Mouse (Mus musculus): ENCODE measurements around the gene Usp44.
"Not testable (repeated sequence)": the region's sequence is repeated elsewhere in the genome, so short reads cannot be mapped to it uniquely, and the experiment has no call there.

The Usp44 gene

GRCm38 (mm10) chr10:93830931-93831729 lies at the start of gene Usp44:
Usp44 (plus strand) TSS chr10:93831555.
- DNase-seq = no peak

GRCm38 (mm10) chr10:93783216-93784013 lies 47.9 kb upstream of the Usp44 start:
- DNase-seq = no peak

GRCm38 (mm10) chr10:93799711-93800362 lies 31.5 kb upstream of the Usp44 start:
- no peak for DNase-seq

GRCm38 (mm10) chr10:93800363-93800722 lies 31.0 kb upstream of the Usp44 start:
- no peak for DNase-seq

GRCm38 (mm10) chr10:93800895-93801294 lies 30.5 kb upstream of the Usp44 start:
- DNase-seq = no peak

GRCm38 (mm10) chr10:93803199-93803598 lies 28.2 kb upstream of the Usp44 start:
- DNase-seq = no peak

GRCm38 (mm10) chr10:93809438-93809837 lies 21.9 kb upstream of the Usp44 start:
- not testable (repeated sequence) for DNase-seq

- peak; percentile 58 to 72 for DNase-seq
Observed at GRCm38 (mm10) chr10:93810590-93811185, 20.7 kb upstream of the Usp44 start.

- peak in 1 of 2 experiments; percentile 19 for DNase-seq
Observed at GRCm38 (mm10) chr10:93812098-93812497, 19.3 kb upstream of the Usp44 start.

GRCm38 (mm10) chr10:93812774-93813415 lies 18.5 kb upstream of the Usp44 start:
- peak; percentile 85 to 94 for DNase-seq

GRCm38 (mm10) chr10:93813755-93814154 lies 17.6 kb upstream of the Usp44 start:
- DNase-seq = peak in 1 of 2 experiments; percentile 28

- peak; percentile 62 to 91 for DNase-seq
Observed at GRCm38 (mm10) chr10:93818661-93819060, 12.7 kb upstream of the Usp44 start.

- no peak for DNase-seq
Observed at GRCm38 (mm10) chr10:93829898-93830831, 1.2 kb upstream of the Usp44 start.

- no peak for DNase-seq
Observed at GRCm38 (mm10) chr10:93831730-93832574, 597 bp downstream of the Usp44 start.

GRCm38 (mm10) chr10:93832811-93833210 lies 1.5 kb downstream of the Usp44 start:
- DNase-seq = no peak

GRCm38 (mm10) chr10:93833370-93833698 lies 2.0 kb downstream of the Usp44 start:
- DNase-seq = no peak

GRCm38 (mm10) chr10:93833699-93834393 lies 2.5 kb downstream of the Usp44 start:
- DNase-seq = peak; percentile 62 to 74

GRCm38 (mm10) chr10:93834394-93834745 lies 3.0 kb downstream of the Usp44 start:
- DNase-seq = no peak

- DNase-seq = not testable (repeated sequence)
Observed at GRCm38 (mm10) chr10:93835115-93835514, 3.8 kb downstream of the Usp44 start.

GRCm38 (mm10) chr10:93846706-93847105 lies 15.4 kb downstream of the Usp44 start:
- DNase-seq = no peak
